Mouse (Mus musculus): ENCODE results near the gene Cap1. TPM values are rescaled to one million over a fixed set of nuclear protein-coding genes. Genes with fewer than 3 reads are reported as not detected.

Gene Cap1
- polyA plus RNA-seq, 1 experiment = 0.52 TPM

DNA sequence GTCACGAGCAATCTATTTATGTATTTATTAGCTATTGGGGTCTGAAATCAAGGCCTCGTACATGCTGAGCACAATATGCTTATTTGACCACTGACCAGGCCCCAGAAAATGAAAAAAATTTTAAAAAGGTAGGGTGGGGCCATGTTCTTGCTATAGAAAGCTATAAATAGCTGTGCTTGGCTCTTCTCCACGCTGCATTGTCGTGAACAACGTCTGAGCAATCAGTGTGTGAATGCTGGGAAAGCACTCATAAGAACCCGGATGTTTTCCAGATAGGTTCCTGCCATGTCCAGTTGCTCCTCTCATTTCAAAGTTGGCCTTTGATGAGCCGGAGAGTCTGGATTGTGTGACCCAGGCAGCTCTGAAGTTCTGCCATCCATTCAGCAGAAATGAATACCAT is 28.3 kb upstream of the Cap1 start:
- no peaks in the 10 kb centered on the region for H3K27me3 ChIP-seq (ENCODE audit: control insufficient read depth)
- no peak overlapping the region for H3K4me3 ChIP-seq (replicated peaks)
- peaks cover 6% of the 10 kb centered on the region for H3K9me3 ChIP-seq (ENCODE audit: control insufficient read depth, low read length)
- H3K36me3 ChIP-seq (ENCODE audit: control insufficient read depth) = no peaks in the 10 kb centered on the region
- TF ChIP-seq GATA1 (IDR thresholded peaks at IDR 0.05; ENCODE audit: low read length) = no peak
- no peak for TF ChIP-seq TAL1 (IDR thresholded peaks at IDR 0.05; ENCODE audit: low read length)
- no peaks in the 10 kb centered on the region for H3K4me1 ChIP-seq (ENCODE audit: control insufficient read depth)

DNA sequence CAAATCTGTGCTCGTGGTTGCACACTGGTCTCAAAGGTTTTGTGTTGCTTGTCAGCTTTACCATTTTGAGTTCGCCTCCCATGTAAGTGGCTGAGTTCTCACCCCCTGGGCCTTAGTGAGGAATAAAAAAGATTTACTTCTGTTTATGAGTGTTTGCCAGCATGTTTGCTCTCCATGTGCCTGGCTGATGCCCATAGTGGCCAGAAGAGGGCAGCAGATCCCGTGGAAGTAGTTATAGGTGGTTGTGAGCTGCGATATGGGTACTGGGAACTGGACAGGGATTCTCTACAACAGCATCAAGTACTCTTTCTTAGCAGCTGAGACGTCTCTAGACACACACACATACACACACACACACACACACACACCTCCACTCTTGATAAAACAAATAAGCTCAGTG is 26.8 kb upstream of the Cap1 start:
- no peak overlapping the region for H3K4me3 ChIP-seq (replicated peaks)
- H3K27me3 ChIP-seq (ENCODE audit: control insufficient read depth) = no peaks in the 10 kb centered on the region
- no peaks in the 10 kb centered on the region for H3K36me3 ChIP-seq (ENCODE audit: control insufficient read depth)
- peaks cover 8% of the 10 kb centered on the region for H3K9me3 ChIP-seq (ENCODE audit: control insufficient read depth, low read length)
- H3K4me1 ChIP-seq (ENCODE audit: control insufficient read depth) = no peaks in the 10 kb centered on the region
- TF ChIP-seq GATA1 (IDR thresholded peaks at IDR 0.05; ENCODE audit: low read length) = no peak
- no peak for TF ChIP-seq TAL1 (IDR thresholded peaks at IDR 0.05; ENCODE audit: low read length)

DNA sequence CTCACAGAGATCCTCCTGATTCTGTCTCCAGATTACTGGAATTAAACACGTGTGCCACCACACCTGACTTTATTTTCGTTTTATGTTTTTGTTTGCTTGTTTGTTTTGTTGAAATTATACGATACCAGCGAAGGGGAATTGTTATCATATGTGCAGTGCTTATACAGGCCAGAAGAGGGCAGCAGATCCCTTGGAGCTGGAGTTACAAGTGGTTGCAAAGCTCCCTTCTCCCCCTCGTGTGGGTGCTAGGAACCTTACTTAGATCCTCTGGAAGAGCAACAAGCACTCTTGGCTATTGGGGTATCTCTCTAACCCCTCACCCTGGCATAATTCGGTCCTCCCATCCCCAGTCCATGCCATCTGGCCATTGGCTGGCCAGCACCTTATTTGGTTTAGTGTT is 24.7 kb upstream of the Cap1 start:
- Histone ChIP-seq H3K9me3 (ENCODE audit: control insufficient read depth, low read length) (peaks cover 7% of the 10 kb centered on the region), H3K4me3 (replicated peaks) (no peak overlapping the region), H3K27me3 (ENCODE audit: control insufficient read depth) (no peaks in the 10 kb centered on the region), H3K4me1 (ENCODE audit: control insufficient read depth) (no peaks in the 10 kb centered on the region), H3K36me3 (ENCODE audit: control insufficient read depth) (no peaks in the 10 kb centered on the region)
- TF ChIP-seq GATA1 (IDR thresholded peaks at IDR 0.05; ENCODE audit: low read length) (no peak), TAL1 (IDR thresholded peaks at IDR 0.05; ENCODE audit: low read length) (no peak)

DNA sequence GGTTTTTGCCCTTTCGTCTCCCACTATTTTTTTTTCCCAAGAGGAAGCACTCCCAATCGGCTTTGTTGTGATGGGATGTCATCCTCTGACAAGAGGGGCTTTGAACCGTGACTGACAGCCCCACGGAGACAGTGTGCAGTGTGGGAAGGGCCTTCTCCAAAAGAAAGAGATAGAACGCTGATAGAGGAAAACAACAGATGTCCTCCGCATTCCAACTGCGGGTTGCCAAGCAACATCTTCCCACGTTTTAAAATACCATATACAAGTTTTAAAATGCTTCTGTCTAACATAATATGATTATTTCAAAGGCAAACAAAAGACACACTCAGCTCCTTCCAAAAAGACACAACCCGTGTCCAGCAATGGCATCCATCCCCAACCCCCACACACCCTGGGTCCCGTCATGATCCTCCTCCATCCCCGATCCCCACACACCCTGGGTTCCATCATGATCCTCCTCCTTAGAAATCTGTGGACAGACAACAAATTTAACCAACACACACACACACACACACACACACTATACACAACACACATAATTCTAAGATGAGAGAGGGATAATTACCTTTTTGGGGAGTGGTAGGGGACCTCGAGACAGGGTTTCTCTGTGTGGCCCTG is 23.8 kb upstream of the Cap1 start:
- Histone ChIP-seq H3K27me3 (ENCODE audit: control insufficient read depth) (no peaks in the 10 kb centered on the region), H3K9me3 (ENCODE audit: control insufficient read depth, low read length) (peaks cover 7% of the 10 kb centered on the region), H3K4me3 (replicated peaks) (no peak overlapping the region), H3K4me1 (ENCODE audit: control insufficient read depth) (no peaks in the 10 kb centered on the region), H3K36me3 (ENCODE audit: control insufficient read depth) (no peaks in the 10 kb centered on the region)
- TF ChIP-seq TAL1 (IDR thresholded peaks at IDR 0.05; ENCODE audit: low read length) = no peak
- no peak for TF ChIP-seq GATA1 (IDR thresholded peaks at IDR 0.05; ENCODE audit: low read length)

DNA sequence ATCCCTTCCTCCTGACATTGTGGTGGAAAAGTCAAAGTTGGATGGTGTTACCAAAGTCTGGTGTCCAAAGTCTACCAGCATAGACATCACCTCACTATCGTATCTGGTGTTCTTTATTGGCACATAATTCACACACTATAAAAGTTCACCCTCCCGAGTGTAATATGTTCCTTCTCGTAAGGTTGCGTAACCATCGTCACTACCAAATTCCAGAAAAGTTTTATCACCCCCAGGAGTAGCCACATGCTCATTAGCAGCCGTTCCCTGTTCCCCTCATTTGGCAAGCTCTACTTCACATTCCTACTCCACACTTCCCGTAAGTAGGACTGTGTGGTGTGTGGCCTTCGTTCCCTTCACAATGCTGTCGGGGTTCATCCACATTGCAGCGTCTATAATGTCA is 19.5 kb upstream of the Cap1 start:
- H3K4me1 ChIP-seq (ENCODE audit: control insufficient read depth) = no peaks in the 10 kb centered on the region
- H3K27me3 ChIP-seq (ENCODE audit: control insufficient read depth) = no peaks in the 10 kb centered on the region
- TF ChIP-seq GATA1 (IDR thresholded peaks at IDR 0.05; ENCODE audit: low read length) (no peak), TAL1 (IDR thresholded peaks at IDR 0.05; ENCODE audit: low read length) (no peak)
- H3K36me3 ChIP-seq (ENCODE audit: control insufficient read depth) = no peaks in the 10 kb centered on the region
- H3K9me3 ChIP-seq (ENCODE audit: control insufficient read depth, low read length) = peaks cover 3% of the 10 kb centered on the region; the same call in 1 of the 2 replicates
- H3K4me3 ChIP-seq (replicated peaks) = no peak overlapping the region

DNA sequence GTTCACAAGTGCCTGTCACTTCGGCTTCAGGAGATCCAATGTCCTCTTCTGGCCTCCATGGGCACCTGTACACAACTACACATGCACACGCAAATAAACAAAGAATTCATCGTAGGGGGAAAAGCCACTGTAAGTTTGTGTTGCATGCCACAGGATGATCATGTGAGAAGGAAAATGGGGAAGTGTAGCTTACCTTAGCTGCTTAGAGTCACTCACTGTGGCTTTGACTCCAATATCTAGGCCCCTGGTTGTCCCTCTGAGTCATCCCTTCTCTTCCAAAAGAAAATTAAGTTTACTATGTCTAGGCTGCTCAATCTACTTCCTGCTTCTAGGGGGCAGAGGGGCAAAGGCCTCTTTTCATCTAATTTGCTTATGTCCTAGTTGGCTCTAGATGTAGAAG is 17.9 kb upstream of the Cap1 start:
- Histone ChIP-seq H3K27me3 (ENCODE audit: control insufficient read depth) (no peaks in the 10 kb centered on the region), H3K4me3 (replicated peaks) (no peak overlapping the region), H3K9me3 (ENCODE audit: control insufficient read depth, low read length) (peaks cover 3% of the 10 kb centered on the region; the same call in 1 of the 2 replicates), H3K36me3 (ENCODE audit: control insufficient read depth) (no peaks in the 10 kb centered on the region), H3K4me1 (ENCODE audit: control insufficient read depth) (no peaks in the 10 kb centered on the region)
- no peak for TF ChIP-seq GATA1 (IDR thresholded peaks at IDR 0.05; ENCODE audit: low read length)

DNA sequence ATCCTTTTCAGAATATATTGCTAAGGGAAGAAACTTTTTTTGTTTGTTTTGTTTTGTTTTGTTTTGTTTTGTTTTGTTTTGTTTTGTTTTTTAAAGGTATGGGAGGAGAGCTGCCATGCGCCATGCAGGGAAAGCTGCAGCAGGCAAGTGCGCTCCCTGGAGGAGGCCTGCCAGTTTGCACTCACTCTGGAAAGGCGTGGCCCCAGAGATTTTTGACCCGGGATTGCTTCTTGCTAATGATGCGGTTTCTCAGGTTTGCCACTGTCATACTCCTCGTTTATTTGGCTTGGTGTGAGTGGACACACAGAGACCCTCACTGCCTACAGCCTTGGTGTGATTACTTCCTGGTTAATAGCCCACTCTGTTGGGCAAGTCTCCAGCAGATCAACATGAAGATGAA is 16.3 kb upstream of the Cap1 start:
- H3K9me3 ChIP-seq (ENCODE audit: control insufficient read depth, low read length) = no peaks in the 10 kb centered on the region
- no peak overlapping the region for H3K4me3 ChIP-seq (replicated peaks)
- H3K27me3 ChIP-seq (ENCODE audit: control insufficient read depth) = no peaks in the 10 kb centered on the region
- no peak for TF ChIP-seq GATA1 (IDR thresholded peaks at IDR 0.05; ENCODE audit: low read length)
- TF ChIP-seq TAL1 (IDR thresholded peaks at IDR 0.05; ENCODE audit: low read length) = no peak
- H3K36me3 ChIP-seq (ENCODE audit: control insufficient read depth) = no peaks in the 10 kb centered on the region
- no peaks in the 10 kb centered on the region for H3K4me1 ChIP-seq (ENCODE audit: control insufficient read depth)

DNA sequence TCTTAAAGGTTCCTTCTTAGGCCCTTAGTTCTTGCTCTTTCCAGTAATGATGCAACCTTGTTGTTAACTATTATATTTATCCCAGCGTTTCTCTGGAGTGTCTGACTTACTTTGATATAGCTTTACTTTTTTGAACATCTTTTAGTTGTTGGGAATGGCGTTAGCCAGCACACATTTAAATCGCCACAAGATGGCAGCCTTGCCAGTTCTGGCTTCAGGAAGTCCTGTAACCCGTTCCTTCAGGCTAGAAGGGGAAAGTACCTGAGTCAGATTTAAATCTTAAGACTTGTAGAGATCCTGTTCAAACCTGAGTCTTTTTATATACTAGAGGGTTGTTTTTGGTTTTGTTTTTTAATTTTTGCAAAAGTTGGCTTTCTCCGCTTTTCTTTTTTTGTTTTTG is 12.5 kb upstream of the Cap1 start:
- H3K4me1 ChIP-seq (ENCODE audit: control insufficient read depth) = no peaks in the 10 kb centered on the region
- no peak overlapping the region for H3K4me3 ChIP-seq (replicated peaks)
- H3K27me3 ChIP-seq (ENCODE audit: control insufficient read depth) = no peaks in the 10 kb centered on the region
- no peaks in the 10 kb centered on the region for H3K36me3 ChIP-seq (ENCODE audit: control insufficient read depth)
- TF ChIP-seq GATA1 (IDR thresholded peaks at IDR 0.05; ENCODE audit: low read length) (no peak), TAL1 (IDR thresholded peaks at IDR 0.05; ENCODE audit: low read length) (no peak)
- no peaks in the 10 kb centered on the region for H3K9me3 ChIP-seq (ENCODE audit: control insufficient read depth, low read length)

DNA sequence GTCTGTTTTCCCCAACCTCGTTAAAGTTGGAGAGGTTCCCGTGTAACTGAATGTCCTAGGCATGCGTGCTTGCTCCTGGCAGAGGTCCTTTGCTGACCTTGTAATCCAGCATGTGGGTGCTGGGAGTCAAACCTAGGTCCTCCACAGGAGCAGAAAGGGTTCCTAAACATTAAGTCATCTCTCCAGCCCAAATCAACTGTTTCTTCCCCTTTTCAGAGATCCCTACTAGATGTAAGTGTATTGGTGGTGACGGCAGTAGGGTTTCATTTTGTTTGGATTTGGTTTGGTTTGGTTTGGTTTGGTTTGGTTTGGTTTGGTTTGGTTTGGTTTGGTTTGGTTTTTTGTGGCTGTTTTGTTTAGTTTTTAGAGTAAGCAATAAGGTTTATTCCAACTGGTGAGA is 11.9 kb upstream of the Cap1 start:
- H3K36me3 ChIP-seq (ENCODE audit: control insufficient read depth) = no peaks in the 10 kb centered on the region
- TF ChIP-seq GATA1 (IDR thresholded peaks at IDR 0.05; ENCODE audit: low read length) (no peak), TAL1 (IDR thresholded peaks at IDR 0.05; ENCODE audit: low read length) (no peak)
- H3K4me1 ChIP-seq (ENCODE audit: control insufficient read depth) = no peaks in the 10 kb centered on the region
- H3K4me3 ChIP-seq (replicated peaks) = no peak overlapping the region
- no peaks in the 10 kb centered on the region for H3K9me3 ChIP-seq (ENCODE audit: control insufficient read depth, low read length)
- H3K27me3 ChIP-seq (ENCODE audit: control insufficient read depth) = no peaks in the 10 kb centered on the region

DNA sequence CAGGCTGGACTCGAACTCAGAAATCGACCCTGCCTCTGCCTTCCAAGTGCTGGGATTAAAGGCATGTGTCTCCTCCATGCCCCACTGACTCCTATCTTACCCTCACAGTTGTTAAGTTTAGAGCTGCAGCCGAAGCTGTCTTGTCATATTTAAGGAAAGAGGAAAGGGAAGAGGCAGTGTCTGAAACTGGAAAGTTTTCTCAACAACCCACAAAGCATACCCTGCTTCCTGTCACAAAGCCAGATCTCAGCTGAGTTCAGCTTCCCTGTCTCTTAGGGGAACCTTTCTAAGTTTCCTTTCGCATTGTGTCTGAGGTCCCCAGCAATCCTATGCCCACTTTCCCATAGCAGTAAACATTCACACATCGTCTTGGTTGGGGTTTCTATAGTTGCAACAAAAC is 6.3 kb upstream of the Cap1 start:
- TF ChIP-seq TAL1 (IDR thresholded peaks at IDR 0.05; ENCODE audit: low read length) = no peak
- TF ChIP-seq GATA1 (IDR thresholded peaks at IDR 0.05; ENCODE audit: low read length) = no peak
- no peak overlapping the region for H3K4me3 ChIP-seq (replicated peaks)
- H3K4me1 ChIP-seq (ENCODE audit: control insufficient read depth) = peaks cover 18% of the 10 kb centered on the region

More for the DNA sequence above, 6.3 kb upstream of the Cap1 start:
- H3K36me3 ChIP-seq (ENCODE audit: control insufficient read depth) = no peaks in the 10 kb centered on the region
- H3K27me3 ChIP-seq (ENCODE audit: control insufficient read depth) = no peaks in the 10 kb centered on the region
- no peaks in the 10 kb centered on the region for H3K9me3 ChIP-seq (ENCODE audit: control insufficient read depth, low read length)
